Comparison of ENCODE assay signal across 10 mouse cellular contexts in the genomic region with DNA sequence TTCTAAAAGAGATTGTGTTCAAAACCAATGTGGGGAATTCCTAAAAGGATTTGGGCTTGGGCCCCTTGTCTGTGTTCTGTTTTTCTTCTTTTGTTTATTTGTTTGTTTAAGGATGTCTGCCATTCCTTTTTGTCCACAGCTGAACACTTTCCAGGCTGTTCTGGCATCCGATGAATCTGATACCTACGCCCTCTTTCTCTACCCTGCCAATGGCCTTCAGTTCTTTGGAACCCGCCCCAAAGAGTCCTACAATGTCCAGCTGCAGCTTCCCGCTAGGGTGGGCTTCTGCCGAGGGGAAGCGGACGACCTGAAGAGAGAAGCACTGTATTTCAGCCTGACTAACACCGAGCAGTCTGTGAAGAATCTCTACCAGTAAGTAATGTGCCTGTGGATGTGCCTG. TPM values are rescaled to one million over a fixed set of nuclear protein-coding genes. Genes with fewer than 3 reads are reported as not detected.
DNase-seq lines count a peak whose midpoint lies in the region; TF ChIP-seq lines count a peak whose summit lies in the region.
"Had no signal": no experiment of that assay in that cellular context is flagged by ENCODE, and none has a peak within 500 bp of the region (broad histone marks: within the 10 kb centered on the region; RNA-seq: fewer than 3 reads in every experiment).

No protein-coding gene starts in this region.

- H3K4me3 ChIP-seq in kidney, adult 2 months (ENCODE audit: insufficient read depth, low read depth, low read length): no peak overlapping the region
- no peak overlapping the region for H3K4me3 ChIP-seq in testis, adult 2 months (ENCODE audit: control insufficient read depth, low read depth, low read length)

- H3K27ac ChIP-seq in kidney, adult 2 months (ENCODE audit: insufficient read depth, low read depth, low read length): peak overlapping the region; percentile 81; the same call in 1 of the 2 replicates
- 0 out of 2 replicates have a peak overlapping the region, but pooled peaks have one; percentile 6 for H3K27ac ChIP-seq in testis, adult 2 months (ENCODE audit: control insufficient read depth, insufficient read depth, low read depth, low read length)

- H3K4me1 ChIP-seq in kidney, adult 2 months (ENCODE audit: control insufficient read depth, insufficient read depth, low read length): peaks cover 4% of the 10 kb centered on the region; the same call in 1 of the 2 replicates
- peaks cover 3% of the 10 kb centered on the region; the same call in 1 of the 2 replicates for H3K4me1 ChIP-seq in testis, adult 2 months (ENCODE audit: control insufficient read depth, insufficient read depth, low read length)

- DNase-seq in embryo, embryonic 11 days: peak; percentile 39
- no peak for DNase-seq in embryo, embryonic 9.5 days (ENCODE audit: extremely low spot score)
- DNase-seq in kidney, adult 2 months: no peak
- DNase-seq in kidney, adult 18-20 months: no peak
- DNase-seq in testis, postnatal 10 days (ENCODE audit: low spot score): no peak
- DNase-seq in frontal cortex, postnatal 10 days (ENCODE audit: low spot score in 2 of 2): no peak
- DNase-seq in layer of hippocampus, adult 18-20 months (ENCODE audit: low spot score in 2 of 2): no peak
- DNase-seq: spleen, adult 18-20 months had no signal

- TF ChIP-seq POLR2A in kidney, adult 2 months (IDR thresholded peaks at IDR 0.05; ENCODE audit: low read depth, low read length): no peak
- TF ChIP-seq POLR2A in testis, adult 2 months (IDR thresholded peaks at IDR 0.05; ENCODE audit: control insufficient read depth, low read depth, low read length): no peak

- no peaks in the 10 kb centered on the region for H3K36me3 ChIP-seq in kidney, adult 2 months (ENCODE audit: control insufficient read depth, insufficient read depth, low read length)
- no peaks in the 10 kb centered on the region for H3K36me3 ChIP-seq in testis, adult 2 months (ENCODE audit: control insufficient read depth, insufficient read depth, low read length)
- H3K36me3 ChIP-seq: G1E had no signal

- TF ChIP-seq CTCF in kidney, adult 2 months (conservative IDR thresholded peaks at IDR 0.05; ENCODE audit: insufficient read depth, insufficient read length, low read depth, low read length): no peak
- no peak for TF ChIP-seq CTCF in testis, adult 2 months (IDR thresholded peaks at IDR 0.05; ENCODE audit: control insufficient read depth, insufficient read depth, insufficient replicate concordance, low read depth, low read length)

- H3K27me3 ChIP-seq in kidney, adult 2 months (replicated peaks; ENCODE audit: control insufficient read depth, insufficient read depth, low read length): no peaks in the 10 kb centered on the region
- no peaks in the 10 kb centered on the region for H3K27me3 ChIP-seq in testis, adult 2 months (ENCODE audit: control insufficient read depth, insufficient read depth, low read length)

- 41% methylated on average over 8 of the region's 8 CpGs for WGBS in kidney, adult 2 months

RNA-seq across cellular contexts. Expression of a gene that starts 12.5 kb away (rescaled TPM):
- 17.6 and 21.4 TPM in 2 replicates for polyA plus RNA-seq in kidney, adult 2 months (2012; rRNA removed)
- 5.7 and 7.0 TPM in 2 replicates for polyA plus RNA-seq in testis, adult 2 months (2012; rRNA removed)
- 1 to 10 TPM; 1.6 to 3.0 TPM for total RNA-seq in layer of hippocampus, adult 18-20 months (2021)
